Mouse (Mus musculus) heart, embryonic 11.5 days (tissue): ENCODE measurements around the gene Arhgap23. TPM values are rescaled to one million over a fixed set of nuclear protein-coding genes. Genes with fewer than 3 reads are reported as not detected.

Source experiments
- ATAC-seq: fragments of 200-750 bp; cut with Nextera tagmentation; replicated peaks from 2 replicates; pipeline ENCODE4 v1.8.0; 2017; ENCODE audit warnings: moderate library complexity; ENCODE audit not compliant: insufficient number of reproducible peaks, low FRiP score, low TSS enrichment
- H3K27ac ChIP-seq: fragments of 300-500 bp; sonication (generic); 2 replicates; pipeline ENCODE4 v1.5.1; 2014; ENCODE audit warnings: mild to moderate bottlenecking, low read depth, low read length
- H3K27me3 ChIP-seq: fragments of 300-500 bp; sonication (generic); 2 replicates; pipeline ENCODE4 v1.6.1; 2014; ENCODE audit warnings: mild to moderate bottlenecking, low read length, mixed read lengths; ENCODE audit not compliant: control insufficient read depth, insufficient read depth
- H3K36me3 ChIP-seq: fragments of 300-500 bp; sonication (generic); 2 replicates; pipeline ENCODE4 v1.6.1; 2014; ENCODE audit warnings: mild to moderate bottlenecking, low read length, moderate library complexity, mixed read lengths; ENCODE audit not compliant: control insufficient read depth, insufficient read depth
- H3K4me1 ChIP-seq: fragments of 300-500 bp; sonication (generic); 2 replicates; pipeline ENCODE4 v1.6.1; 2014; ENCODE audit warnings: low read length; ENCODE audit not compliant: control insufficient read depth, insufficient read depth
- H3K4me2 ChIP-seq: fragments of 300-500 bp; sonication (generic); 2 replicates; pipeline ENCODE4 v1.6.1; 2014; ENCODE audit warnings: mild to moderate bottlenecking, moderate library complexity
- H3K4me3 ChIP-seq: fragments of 300-500 bp; sonication (generic); 2 replicates; pipeline ENCODE4 v1.5.1; 2014; ENCODE audit warnings: low read depth, low read length
- H3K9ac ChIP-seq: fragments of 300-500 bp; sonication (generic); 2 replicates; pipeline ENCODE4 v1.6.1; 2014; ENCODE audit warnings: mild to moderate bottlenecking, low read depth, low read length, moderate library complexity
- H3K9me3 ChIP-seq: fragments of 300-500 bp; sonication (generic); replicated peaks from 2 replicates; pipeline ENCODE4 v1.6.1; 2016; ENCODE audit warnings: low read length; ENCODE audit not compliant: control insufficient read depth
- WGBS: fragments of 180-500 bp; shearing (Covaris S2); extraction: QIAGEN DNeasy Blood & Tissue Kit; methylation state at CpG from one replicate; pipeline ENCODE4 v1.1.7; 2014; ENCODE audit not compliant: insufficient replicate concordance; 5-methylcytosine and 5-hydroxymethylcytosine counted together
- polyA plus RNA-seq: library from polyadenylated mRNA; unstranded; fragments of >200 nt; fragmentation: Nextera tagmentation; extraction: Ambion mirVana; gene quantifications from 2 replicates; pipeline ENCODE4 v1.2.1, GENCODE M21; 2014

Arhgap23 gene
- polyA plus RNA-seq, 1 experiment from 2014 or later: 8.3 TPM

GRCm38 (mm10) chr11:97485661-97486060 lies 70.3 kb downstream of the Arhgap23 start:
- Histone ChIP-seq H3K9ac (no peak overlapping the region), H3K36me3 (peaks cover 9% of the 10 kb centered on the region; the same call in 1 of the 2 replicates), H3K4me3 (no peak overlapping the region), H3K4me1 (no peaks in the 10 kb centered on the region), H3K27me3 (no peaks in the 10 kb centered on the region), H3K4me2 (no peak overlapping the region), H3K9me3 (no peaks in the 10 kb centered on the region), H3K27ac (no peak overlapping the region)
- ATAC-seq: no peak
- WGBS: 80% methylated on average over 8 of the region's 8 CpGs

GRCm38 (mm10) chr11:97487656-97488055 lies 72.3 kb downstream of the Arhgap23 start:
- Histone ChIP-seq H3K4me3 (no peak overlapping the region), H3K9ac (no peak overlapping the region), H3K9me3 (no peaks in the 10 kb centered on the region), H3K27ac (no peak overlapping the region), H3K4me2 (no peak overlapping the region), H3K36me3 (peaks cover 19% of the 10 kb centered on the region), H3K27me3 (no peaks in the 10 kb centered on the region), H3K4me1 (no peaks in the 10 kb centered on the region)
- ATAC-seq: no peak
- WGBS: 66% methylated on average over 3 of the region's 3 CpGs

GRCm38 (mm10) chr11:97489589-97490324 lies 74.4 kb downstream of the Arhgap23 start:
- Histone ChIP-seq H3K27ac (no peak overlapping the region), H3K4me3 (no peak overlapping the region), H3K4me2 (no peak overlapping the region), H3K36me3 (peaks cover 28% of the 10 kb centered on the region), H3K4me1 (no peaks in the 10 kb centered on the region), H3K9ac (no peak overlapping the region), H3K27me3 (no peaks in the 10 kb centered on the region), H3K9me3 (no peaks in the 10 kb centered on the region)
- no peak for ATAC-seq
- WGBS: 37% methylated on average over 16 of the region's 16 CpGs

- ATAC-seq: 0 out of 2 replicates have a peak, but pooled peaks have one; percentile 39
- Histone ChIP-seq H3K27ac (no peak overlapping the region), H3K27me3 (no peaks in the 10 kb centered on the region), H3K4me1 (no peaks in the 10 kb centered on the region), H3K36me3 (peaks cover 37% of the 10 kb centered on the region), H3K9ac (no peak overlapping the region), H3K9me3 (no peaks in the 10 kb centered on the region), H3K4me3 (no peak overlapping the region), H3K4me2 (no peak overlapping the region)
- 86% methylated on average over 10 of the region's 10 CpGs for WGBS
Measured at GRCm38 (mm10) chr11:97491640-97492039, 76.3 kb downstream of the Arhgap23 start.

GRCm38 (mm10) chr11:97492836-97493235 lies 77.5 kb downstream of the Arhgap23 start:
- 95% methylated on average over 3 of the region's 3 CpGs for WGBS
- ATAC-seq: no peak

GRCm38 (mm10) chr11:97497543-97497942 lies 82.2 kb downstream of the Arhgap23 start:
- Histone ChIP-seq H3K4me3 (no peak overlapping the region), H3K27ac (no peak overlapping the region), H3K4me1 (peaks cover 11% of the 10 kb centered on the region; the same call in 1 of the 2 replicates), H3K9me3 (no peaks in the 10 kb centered on the region), H3K4me2 (no peak overlapping the region), H3K27me3 (peaks cover 39% of the 10 kb centered on the region), H3K36me3 (peaks cover 38% of the 10 kb centered on the region), H3K9ac (no peak overlapping the region)
- ATAC-seq: no peak
- WGBS: 86% methylated on average over 4 of the region's 4 CpGs

More at GRCm38 (mm10) chr11:97492836-97493235, 77.5 kb downstream of the Arhgap23 start:
- Histone ChIP-seq H3K27ac (no peak overlapping the region), H3K36me3 (peaks cover 48% of the 10 kb centered on the region), H3K4me2 (no peak overlapping the region), H3K4me1 (no peaks in the 10 kb centered on the region), H3K4me3 (no peak overlapping the region), H3K9me3 (no peaks in the 10 kb centered on the region), H3K9ac (no peak overlapping the region), H3K27me3 (peaks cover 6% of the 10 kb centered on the region)

GRCm38 (mm10) chr11:97499865-97500719 lies 84.8 kb downstream of the Arhgap23 start, which contains the start of gene 4933428G20Rik:
TSS of gene 4933428G20Rik (minus strand) at chr11:97500340.
- Histone ChIP-seq H3K27ac (no peak within 1 kb of the TSS), H3K4me2 (peak within 1 kb of the TSS; percentile 63), H3K9ac (peak within 1 kb of the TSS; percentile 28), H3K4me1 (peaks cover 11% of the 10 kb centered on the region; the same call in 1 of the 2 replicates), H3K36me3 (peaks cover 22% of the 10 kb centered on the region), H3K9me3 (no peaks in the 10 kb centered on the region), H3K27me3 (peaks cover 39% of the 10 kb centered on the region), H3K4me3 (peak within 1 kb of the TSS; percentile 32)
- 22% methylated on average over 66 of the region's 88 CpGs for WGBS
- peak; percentile 32; the same call in 1 of the 2 replicates for ATAC-seq

- Histone ChIP-seq H3K4me1 (peaks cover 11% of the 10 kb centered on the region; the same call in 1 of the 2 replicates), H3K4me2 (peak overlapping the region; percentile 63), H3K36me3 (peaks cover 18% of the 10 kb centered on the region), H3K4me3 (peak overlapping the region; percentile 32), H3K9ac (0 out of 2 replicates have a peak overlapping the region, but pooled peaks have one; percentile 22), H3K27me3 (peaks cover 39% of the 10 kb centered on the region), H3K9me3 (no peaks in the 10 kb centered on the region), H3K27ac (no peak overlapping the region)
- 27% methylated on average over 50 of the region's 51 CpGs for WGBS
- no peak for ATAC-seq
Measured at GRCm38 (mm10) chr11:97500720-97501448, 85.6 kb downstream of the Arhgap23 start.
